Mouse (Mus musculus): ENCODE results near the gene Scp2.

GRCm38 (mm10) chr4:108165152-108165895 is 20.5 kb upstream of the Scp2 start, which contains the start of gene Echdc2:
- TF ChIP-seq POLR2A (IDR thresholded peaks at IDR 0.05; ENCODE audit: low read depth, low read length): no peak
- no peak for TF ChIP-seq CTCF (IDR thresholded peaks at IDR 0.05; ENCODE audit: extremely low read depth, insufficient read length, insufficient replicate concordance, low read depth, low read length)

Measured in small intestine, adult 2 months (tissue).